ENCODE assay signal across 19 mouse cellular contexts in genomic region chr3:138043316-138043715, GRCm38 (mm10). TPM values are rescaled to one million over a fixed set of nuclear protein-coding genes. Genes with fewer than 3 reads are reported as not detected.
DNase-seq lines count a peak whose midpoint lies in the region; ATAC-seq and TF ChIP-seq lines count a peak whose summit lies in the region.
"Had no signal": no experiment of that assay in that cellular context is flagged by ENCODE, and none has a peak within 500 bp of the region (broad histone marks: within the 10 kb centered on the region; RNA-seq: fewer than 3 reads in every experiment).

No protein-coding gene starts in this region.

- no peak overlapping the region for H3K4me3 ChIP-seq in kidney, embryonic 15.5 days (replicated peaks)
- no peak overlapping the region for H3K4me3 ChIP-seq in kidney, adult 2 months (ENCODE audit: insufficient read depth, low read depth, low read length)
- H3K4me3 ChIP-seq: hindbrain, embryonic 15.5 days; limb, embryonic 15.5 days had no signal

- H3K4me1 ChIP-seq in kidney, embryonic 15.5 days: peaks cover 12% of the 10 kb centered on the region; the same call in 1 of the 2 replicates
- H3K4me1 ChIP-seq in kidney, adult 2 months (ENCODE audit: control insufficient read depth, insufficient read depth, low read length): no peaks in the 10 kb centered on the region
- H3K4me1 ChIP-seq: hindbrain, embryonic 15.5 days; limb, embryonic 15.5 days had no signal

- peak; percentile 56; the same call in 1 of the 2 replicates for ATAC-seq in kidney, embryonic 15.5 days (replicated peaks; ENCODE audit: low FRiP score)
- ATAC-seq: midbrain, embryonic 16.5 days had no signal

- no peak overlapping the region for H3K4me2 ChIP-seq in kidney, embryonic 15.5 days
- H3K4me2 ChIP-seq: hindbrain, embryonic 15.5 days; limb, embryonic 15.5 days had no signal

- H3K36me3 ChIP-seq in kidney, embryonic 15.5 days: no peaks in the 10 kb centered on the region
- no peaks in the 10 kb centered on the region for H3K36me3 ChIP-seq in kidney, adult 2 months (ENCODE audit: control insufficient read depth, insufficient read depth, low read length)
- H3K36me3 ChIP-seq: hindbrain, embryonic 15.5 days; limb, embryonic 15.5 days had no signal

- 55% methylated on average over 7 of the region's 7 CpGs for WGBS in kidney, embryonic 15.5 days
- 60% methylated on average over 7 of the region's 7 CpGs for WGBS in kidney, adult 2 months

- no peak for TF ChIP-seq CTCF in kidney, adult 2 months (conservative IDR thresholded peaks at IDR 0.05; ENCODE audit: insufficient read depth, insufficient read length, low read depth, low read length)

- no peak overlapping the region for H3K27ac ChIP-seq in kidney, embryonic 15.5 days
- H3K27ac ChIP-seq in kidney, adult 2 months (ENCODE audit: insufficient read depth, low read depth, low read length): no peak overlapping the region
- H3K27ac ChIP-seq: hindbrain, embryonic 15.5 days; limb, embryonic 15.5 days had no signal

- H3K9ac ChIP-seq in kidney, embryonic 15.5 days: no peak overlapping the region
- H3K9ac ChIP-seq: hindbrain, embryonic 15.5 days; limb, embryonic 15.5 days had no signal

- H3K9me3 ChIP-seq in kidney, embryonic 15.5 days (replicated peaks): no peaks in the 10 kb centered on the region
- H3K9me3 ChIP-seq: hindbrain, embryonic 15.5 days; limb, embryonic 15.5 days had no signal

- DNase-seq in cerebellum, postnatal 14 days: peak; percentile 29 to 49
- no peak for DNase-seq in cerebellum, postnatal 4 days (ENCODE audit: low spot score in 2 of 2)
- DNase-seq in kidney, adult 2 months: no peak
- peak; percentile 66 for DNase-seq in retina, postnatal 1 day
- no peak for DNase-seq in retina, embryonic 14.5 days (ENCODE audit: low spot score)
- no peak for DNase-seq in embryo, embryonic 10 days (ENCODE audit: low spot score)
- no peak for DNase-seq in kidney, adult 11 months
- DNase-seq: cerebellum, adult 9-11 months; gastrocnemius, postnatal 25 days; kidney, adult 18-20 months; kidney, postnatal 4 days; right cerebral cortex, postnatal 14 days had no signal

- TF ChIP-seq POLR2A in kidney, adult 2 months (IDR thresholded peaks at IDR 0.05; ENCODE audit: low read depth, low read length): no peak

- H3K27me3 ChIP-seq in kidney, embryonic 15.5 days: no peaks in the 10 kb centered on the region
- H3K27me3 ChIP-seq in kidney, adult 2 months (replicated peaks; ENCODE audit: control insufficient read depth, insufficient read depth, low read length): no peaks in the 10 kb centered on the region
- H3K27me3 ChIP-seq: hindbrain, embryonic 15.5 days; limb, embryonic 15.5 days had no signal

RNA-seq across cellular contexts. Expression of gene 1110002E22Rik, which starts 21.5 kb away (rescaled TPM):
- polyA plus RNA-seq in kidney, embryonic 15.5 days (2015; fragmentation: Nextera tagmentation; extraction: Ambion mirVana): 0.74 and 0.78 TPM in 2 replicates
- 0.01 and 0.42 TPM in 2 replicates for polyA plus RNA-seq in kidney, adult 2 months (2012; rRNA removed)

RNA-seq across cellular contexts. Expression of gene Gm5105, which starts 23.9 kb away (rescaled TPM):
- 0.36 TPM in 1 of 2 replicates, not detected in the other for polyA plus RNA-seq in kidney, embryonic 15.5 days (2015; fragmentation: Nextera tagmentation; extraction: Ambion mirVana)
- polyA plus RNA-seq in kidney, adult 2 months (2012; rRNA removed): 0.08 TPM in 1 of 2 replicates, not detected in the other
- polyA plus RNA-seq: liver, embryonic 16.5 days; neural tube, embryonic 11.5 days; spleen, adult 2 months had no signal

Comparison
In these comparisons a context has a peak if more than half of its experiments do, and no peak if none do; other contexts are left out.
1. DNase-seq: peak in cerebellum, postnatal 14 days (2 of 2) and retina, postnatal 1 day (single experiment); none in cerebellum, postnatal 4 days (0 of 2), kidney, adult 2 months (single experiment), retina, embryonic 14.5 days (single experiment), embryo, embryonic 10 days (single experiment) and kidney, adult 11 months (single experiment).